Mouse (Mus musculus) megakaryocyte, embryonic 14.5 days (primary cell): ENCODE measurements around the gene Ccl2.

Source experiments
- FLI1 ChIP-seq: IDR thresholded peaks from 2 replicates; pipeline ENCODE4 v1.6.1; 2012; ENCODE audit warnings: low read length, inconsistent platforms, mixed read lengths
- GATA1 ChIP-seq: IDR thresholded peaks from 3 replicates; pipeline ENCODE4 v1.6.1; 2012; ENCODE audit warnings: mixed read lengths, low read length, inconsistent platforms, borderline replicate concordance

- no peak for TF ChIP-seq GATA1
- TF ChIP-seq FLI1: no peak
Measured at GRCm38 (mm10) chr11:82022504-82023056, 12.8 kb upstream of the Ccl2 start.
